Mouse (Mus musculus) gastrocnemius, adult 2 months (tissue): ENCODE measurements around the gene Tpsg1. TPM values are rescaled to one million over a fixed set of nuclear protein-coding genes. Genes with fewer than 3 reads are reported as not detected.

Source experiments
- DNase-seq: peaks from one replicate; pipeline ENCODE4 v3.0.0; 2022
- H3K27ac ChIP-seq: fragments of 200-600 bp; 2 replicates; pipeline ENCODE4 v1.8.1; 2022; ENCODE audit warnings: mild to moderate bottlenecking
- H3K4me3 ChIP-seq: fragments of 200-600 bp; 2 replicates; pipeline ENCODE4 v1.8.1; 2022; ENCODE audit warnings: mild to moderate bottlenecking, moderate library complexity
- CTCF ChIP-seq: fragments of 200-600 bp; IDR thresholded peaks from 2 replicates; pipeline ENCODE4 v1.8.1; 2022; ENCODE audit warnings: antibody characterized with exemption, mild to moderate bottlenecking, moderate library complexity
- intact Hi-C: fragments of 180-260 bp; cut with DNase I; formaldehyde crosslinking; loops from one replicate; pipeline ENCODE4 v1.15.1; 2025
- total RNA-seq, 2 experiments: library from RNA; stranded (reverse); gene quantifications; 2 replicates each; pipeline ENCODE4 v1.2.3; 2021

Tpsg1 gene
- total RNA-seq, 2 experiments from 2014 or later = 0.48 TPM; not detected in 1

DNA sequence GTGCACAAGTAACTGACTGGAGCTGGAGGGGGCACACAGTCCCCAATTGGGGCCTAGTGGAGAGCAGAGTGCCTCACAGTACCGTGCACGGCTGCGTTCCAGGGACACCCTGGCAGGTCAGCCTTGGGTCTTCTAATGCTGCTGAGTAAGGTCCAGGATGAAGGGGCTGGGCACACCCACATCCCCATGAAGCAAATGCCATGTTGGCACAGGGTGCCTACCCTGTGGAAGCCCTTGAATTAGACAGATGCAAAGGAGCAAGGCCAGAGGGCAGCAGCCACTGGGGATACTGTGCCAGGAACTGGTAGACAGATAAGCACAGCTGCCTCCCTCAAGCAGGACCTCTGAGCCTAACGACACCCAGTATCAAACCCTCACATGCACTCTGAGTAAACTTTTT lies 25.5 kb downstream of the Tpsg1 start:
- no peak for DNase-seq
- no peak overlapping the region for H3K27ac ChIP-seq
- intact Hi-C loops = no loop called here
- H3K4me3 ChIP-seq = no peak overlapping the region
- no peak for TF ChIP-seq CTCF

- H3K27ac ChIP-seq = no peak overlapping the region
- TF ChIP-seq CTCF = peak; percentile 93
- intact Hi-C loops = loop anchor here (1.0 to 5.0 kb wide), 2 partner anchors 72 to 299 kb away; no protein-coding TSS in a partner anchor
- DNase-seq = peak; percentile 81
- H3K4me3 ChIP-seq = no peak overlapping the region
Observed at GRCm38 (mm10) chr17:25397804-25398519, 28.9 kb downstream of the Tpsg1 start.

- intact Hi-C loops = loop anchor here (1.0 to 5.0 kb wide), 2 partner anchors 72 to 299 kb away; no protein-coding TSS in a partner anchor
- Histone ChIP-seq H3K4me3 (no peak overlapping the region), H3K27ac (no peak overlapping the region)
- TF ChIP-seq CTCF = no peak
- no peak for DNase-seq
Observed at GRCm38 (mm10) chr17:25398520-25398838, 29.4 kb downstream of the Tpsg1 start.

DNA sequence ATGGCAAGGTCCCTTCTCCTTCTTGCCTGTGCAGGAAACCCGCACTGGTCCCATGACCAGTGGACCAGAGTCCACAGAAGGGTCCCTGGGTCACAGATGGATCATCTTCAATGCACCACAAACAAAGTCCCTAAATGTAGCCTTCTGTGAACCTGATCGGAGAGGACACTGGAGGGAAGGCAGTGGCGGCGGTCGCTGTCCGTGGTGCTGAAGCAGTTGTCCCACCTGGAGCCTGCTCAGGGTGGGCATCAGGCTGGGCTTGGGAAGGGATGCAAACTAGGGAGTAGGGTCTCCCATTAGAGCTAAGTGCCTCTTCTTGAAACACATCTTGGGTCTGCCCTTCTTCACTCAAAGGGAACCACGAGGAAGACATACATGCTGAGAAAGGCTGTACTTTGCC lies 31.4 kb downstream of the Tpsg1 start:
- Histone ChIP-seq H3K27ac (no peak overlapping the region), H3K4me3 (no peak overlapping the region)
- intact Hi-C loops = no loop called here
- TF ChIP-seq CTCF = no peak
- no peak for DNase-seq

DNA sequence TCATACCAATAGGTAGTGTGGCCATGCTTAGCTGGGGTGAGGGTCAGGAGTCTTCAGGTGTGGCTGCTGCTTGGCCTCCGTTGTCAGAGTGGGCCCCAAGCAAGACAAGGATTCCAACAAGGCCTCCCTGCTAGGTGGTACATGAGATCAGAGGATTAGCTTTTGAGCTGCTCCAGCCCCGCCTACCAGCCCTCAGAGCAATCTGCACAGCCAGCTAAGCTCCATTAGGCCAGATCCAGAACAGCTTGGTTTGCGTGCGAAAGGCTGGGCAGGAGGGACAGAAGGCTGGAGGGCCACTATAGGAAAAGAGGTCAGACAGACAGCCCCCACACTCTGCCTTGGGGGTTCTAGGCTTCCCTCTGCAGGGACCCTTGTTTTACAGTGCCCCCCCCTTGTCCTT lies 32.4 kb downstream of the Tpsg1 start:
- TF ChIP-seq CTCF = no peak
- no peak for DNase-seq
- intact Hi-C loops = no loop called here
- Histone ChIP-seq H3K4me3 (no peak overlapping the region), H3K27ac (no peak overlapping the region)

GRCm38 (mm10) chr17:25402224-25402623 lies 33.2 kb downstream of the Tpsg1 start:
- H3K4me3 ChIP-seq = no peak overlapping the region
- DNase-seq = no peak
- intact Hi-C loops = no loop called here
- no peak for TF ChIP-seq CTCF
- no peak overlapping the region for H3K27ac ChIP-seq

- intact Hi-C loops = no loop called here
- Histone ChIP-seq H3K27ac (no peak overlapping the region), H3K4me3 (no peak overlapping the region)
- DNase-seq = no peak
- no peak for TF ChIP-seq CTCF
Observed at GRCm38 (mm10) chr17:25404190-25404589, 35.1 kb downstream of the Tpsg1 start.

DNA sequence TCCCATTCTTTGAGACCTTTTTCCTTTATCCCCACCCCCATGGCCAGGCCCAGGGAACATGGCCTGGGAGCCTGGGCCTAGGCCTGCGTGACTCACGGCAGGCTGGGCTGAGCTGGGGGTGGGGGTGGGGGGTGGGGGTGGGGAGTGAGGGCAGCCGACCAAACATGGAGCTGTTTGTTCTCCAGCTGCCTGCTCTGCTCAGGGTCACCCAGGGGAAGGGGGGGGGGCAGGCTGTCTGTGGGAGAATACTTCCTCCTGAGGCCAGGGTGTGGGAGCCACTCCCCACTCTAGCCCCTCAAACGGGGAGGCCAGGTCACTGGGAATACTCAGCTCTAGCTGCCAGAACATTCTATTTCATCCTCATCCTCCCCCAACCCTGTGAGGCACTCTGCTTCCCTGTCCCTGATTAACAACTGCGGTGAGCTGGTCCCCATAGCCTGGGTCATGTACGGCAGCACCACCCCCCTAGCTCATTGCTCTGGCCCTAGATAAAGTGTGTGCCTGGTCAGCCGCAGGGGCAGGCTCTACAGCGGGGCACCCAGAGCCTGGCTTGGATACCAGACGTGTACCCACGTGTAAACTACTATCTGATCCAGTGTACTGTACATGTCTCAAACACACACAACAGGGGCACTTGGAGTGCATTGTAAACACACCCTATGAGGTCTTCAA lies 36.3 kb downstream of the Tpsg1 start:
- peak overlapping the region; percentile 62 for H3K27ac ChIP-seq
- DNase-seq = no peak

GRCm38 (mm10) chr17:25406011-25406441 lies 37.0 kb downstream of the Tpsg1 start:
- H3K4me3 ChIP-seq = peak overlapping the region; percentile 11; the same call in 1 of the 2 replicates
- TF ChIP-seq CTCF = 0 out of 2 replicates have a peak, but pooled peaks have one; percentile 3
- no peak for DNase-seq
- intact Hi-C loops = no loop called here
- peak overlapping the region; percentile 62 for H3K27ac ChIP-seq

More for the DNA sequence above, 36.3 kb downstream of the Tpsg1 start:
- H3K4me3 ChIP-seq = no peak overlapping the region; the same call in 1 of the 2 replicates
- no peak for TF ChIP-seq CTCF
- intact Hi-C loops = no loop called here

DNA sequence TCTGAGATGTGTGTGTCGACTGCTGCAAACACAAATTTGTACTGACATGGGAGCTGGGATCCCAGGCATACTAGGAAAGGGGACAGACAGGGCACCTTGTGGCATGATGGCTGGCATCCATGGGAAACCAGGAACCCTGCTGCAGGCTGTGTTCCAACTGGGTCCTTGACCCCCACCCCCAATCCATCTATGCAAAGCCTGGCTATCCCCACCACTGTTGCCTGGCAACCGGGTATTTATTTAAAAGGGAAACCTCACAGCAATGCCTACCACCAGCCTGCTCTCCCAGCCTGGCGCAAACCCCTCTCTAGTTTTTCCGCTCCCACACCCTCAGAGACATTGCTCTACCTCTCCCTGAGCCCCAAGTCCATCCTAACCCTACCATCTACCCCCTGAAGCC lies 38.3 kb downstream of the Tpsg1 start:
- no peak for DNase-seq
- intact Hi-C loops = no loop called here
- no peak for TF ChIP-seq CTCF
- no peak overlapping the region for H3K27ac ChIP-seq
- H3K4me3 ChIP-seq = no peak overlapping the region

GRCm38 (mm10) chr17:25408302-25408999 lies 39.4 kb downstream of the Tpsg1 start:
- Histone ChIP-seq H3K4me3 (no peak overlapping the region), H3K27ac (peak overlapping the region; percentile 24; the same call in 1 of the 2 replicates)
- intact Hi-C loops = no loop called here
- no peak for TF ChIP-seq CTCF
- DNase-seq = no peak

DNA sequence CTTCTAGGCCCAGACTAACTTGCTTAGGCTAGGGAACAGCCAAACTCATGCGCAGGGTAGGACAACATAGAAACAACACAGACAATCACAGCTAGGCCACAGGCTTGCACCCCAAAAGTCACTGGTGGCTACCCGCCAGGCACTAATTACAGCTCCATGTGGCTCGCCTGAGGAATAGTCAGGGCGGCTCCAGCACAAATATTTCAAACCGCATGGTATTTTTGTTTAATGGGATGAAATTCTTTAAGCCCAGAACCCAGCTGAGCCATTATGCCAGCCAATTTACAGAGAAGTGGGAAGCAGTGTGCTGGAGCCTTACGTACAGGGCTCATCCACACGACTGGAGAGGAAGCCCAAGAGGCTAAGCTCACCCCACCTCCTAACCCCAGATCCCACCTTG lies 40.5 kb downstream of the Tpsg1 start:
- no peak for DNase-seq
- no peak overlapping the region for H3K27ac ChIP-seq
- intact Hi-C loops = no loop called here
- no peak overlapping the region for H3K4me3 ChIP-seq
- no peak for TF ChIP-seq CTCF

DNA sequence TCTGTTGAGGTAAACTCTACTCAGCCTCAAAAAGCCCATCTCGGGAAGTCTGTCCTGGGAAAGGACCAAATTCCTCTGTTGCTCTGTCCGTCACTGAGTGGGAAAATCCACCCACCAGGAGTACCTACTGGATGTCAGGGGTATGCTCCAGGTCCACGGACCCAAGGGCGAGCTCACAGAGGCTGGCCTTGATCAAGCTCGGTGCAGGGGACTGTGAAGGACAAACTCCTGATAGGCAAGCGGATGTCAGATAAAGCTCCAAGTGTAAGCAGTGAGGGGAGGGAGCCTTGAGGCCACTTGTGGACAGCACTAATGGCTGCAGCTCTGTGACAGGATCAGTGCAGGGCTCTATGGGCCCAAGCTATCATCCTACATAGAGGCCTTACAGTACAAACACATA lies 41.1 kb downstream of the Tpsg1 start:
- no peak for TF ChIP-seq CTCF
- no peak overlapping the region for H3K4me3 ChIP-seq
- intact Hi-C loops = no loop called here

More for the DNA sequence above, 41.1 kb downstream of the Tpsg1 start:
- DNase-seq = no peak
- no peak overlapping the region for H3K27ac ChIP-seq
